Mouse (Mus musculus) small intestine, adult 2 months (tissue): Measurements from ENCODE around the gene Ndufv2.

Experiments used
- CTCF ChIP-seq: fragments of 200-500 bp; IDR thresholded peaks from 2 replicates; pipeline ENCODE4 v1.5.1; 2012; ENCODE audit warnings: low read depth, mild to moderate bottlenecking, control low read depth, inconsistent platforms, low read length, moderate library complexity, mixed read lengths; ENCODE audit not compliant: insufficient replicate concordance, insufficient read length; ENCODE audit errors: extremely low read depth
- POLR2A ChIP-seq: fragments of 200-500 bp; IDR thresholded peaks from 2 replicates; pipeline ENCODE4 v1.6.1; 2012; ENCODE audit warnings: low read depth, mild to moderate bottlenecking, control low read depth, inconsistent platforms, low read length, moderate library complexity

DNA sequence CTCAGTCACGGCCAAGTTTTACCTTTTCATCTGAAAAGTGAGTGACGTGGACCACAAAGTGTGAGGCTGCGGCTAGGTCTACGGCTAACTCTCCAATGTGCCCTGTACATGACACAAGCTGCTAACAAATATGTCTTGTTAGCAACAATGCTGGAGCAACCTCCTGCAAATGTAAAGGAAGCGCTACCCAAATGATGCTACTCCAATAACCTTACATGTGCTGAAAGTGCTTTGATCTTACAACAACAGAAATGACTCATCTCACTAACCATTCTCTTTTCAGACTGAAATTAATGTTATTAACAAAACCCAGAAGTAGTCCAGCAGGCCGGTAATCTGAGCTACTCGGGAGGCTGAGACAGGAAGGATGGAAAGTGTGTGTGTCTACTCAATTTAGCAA, 27.4 kb downstream of the Ndufv2 start:
- TF ChIP-seq CTCF (no peak), POLR2A (no peak)
